ENCODE assay signal across 21 mouse cellular contexts in the genomic region with DNA sequence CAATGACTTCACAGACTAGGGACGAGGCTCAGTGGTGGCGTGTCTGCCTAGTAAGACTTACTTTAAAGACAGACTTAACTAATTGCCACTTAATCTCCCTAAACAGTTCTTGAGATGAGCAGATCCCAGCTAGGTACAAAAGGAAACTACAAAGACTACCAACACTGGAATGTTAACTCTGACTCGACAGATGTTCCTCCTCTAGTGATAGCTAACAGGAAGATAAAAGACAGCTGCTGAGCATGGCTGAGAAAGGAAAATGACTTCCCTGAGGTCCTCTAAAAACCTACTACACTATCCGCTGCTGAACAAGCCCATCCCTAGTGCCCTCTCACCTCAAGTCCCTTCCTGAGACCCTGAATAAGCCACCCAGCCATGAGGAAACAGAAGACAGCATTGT. TPM values are rescaled to one million over a fixed set of nuclear protein-coding genes. Genes with fewer than 3 reads are reported as not detected.
DNase-seq lines count a peak whose midpoint lies in the region; ATAC-seq and TF ChIP-seq lines count a peak whose summit lies in the region.
"Had no signal": no experiment of that assay in that cellular context is flagged by ENCODE, and none has a peak within 500 bp of the region (broad histone marks: within the 10 kb centered on the region; RNA-seq: fewer than 3 reads in every experiment).

No protein-coding gene starts in this region.

- ATAC-seq in forebrain, embryonic 15.5 days (replicated peaks): no peak
- no peak for ATAC-seq in forebrain, embryonic 12.5 days (ENCODE audit: low FRiP score)
- no peak for ATAC-seq in kidney, postnatal 0 days (replicated peaks; ENCODE audit: low FRiP score, low read depth)
- ATAC-seq in neural tube, embryonic 12.5 days (ENCODE audit: low FRiP score, low read depth): no peak
- ATAC-seq: forebrain, postnatal 0 days; midbrain, embryonic 16.5 days had no signal

- H3K4me1 ChIP-seq in forebrain, embryonic 15.5 days: peaks cover 39% of the 10 kb centered on the region
- peaks cover 31% of the 10 kb centered on the region for H3K4me1 ChIP-seq in forebrain, embryonic 12.5 days
- H3K4me1 ChIP-seq in kidney, postnatal 0 days (replicated peaks; ENCODE audit: insufficient read depth, low read length): peaks cover 37% of the 10 kb centered on the region
- peaks cover 38% of the 10 kb centered on the region for H3K4me1 ChIP-seq in neural tube, embryonic 12.5 days
- H3K4me1 ChIP-seq in small intestine, adult 2 months (ENCODE audit: control insufficient read depth, insufficient read depth, insufficient read length, low read length): peaks cover 25% of the 10 kb centered on the region; the same call in 1 of the 2 replicates

- 80% methylated on average over 4 of the region's 4 CpGs for WGBS in forebrain, embryonic 15.5 days
- WGBS in forebrain, embryonic 12.5 days: 78% methylated on average over 4 of the region's 4 CpGs
- 26% methylated on average over 4 of the region's 4 CpGs for WGBS in kidney, postnatal 0 days
- 30% methylated on average over 4 of the region's 4 CpGs for WGBS in neural tube, embryonic 12.5 days
- WGBS in small intestine, adult 2 months: 31% methylated on average over 4 of the region's 4 CpGs

- TF ChIP-seq POLR2A in small intestine, adult 2 months (IDR thresholded peaks at IDR 0.05; ENCODE audit: low read depth, low read length): no peak

- no peak overlapping the region for H3K4me3 ChIP-seq in forebrain, embryonic 15.5 days
- no peak overlapping the region for H3K4me3 ChIP-seq in forebrain, embryonic 12.5 days (replicated peaks)
- no peak overlapping the region for H3K4me3 ChIP-seq in kidney, postnatal 0 days (replicated peaks; ENCODE audit: low read depth, low read length)
- no peak overlapping the region for H3K4me3 ChIP-seq in neural tube, embryonic 12.5 days
- H3K4me3 ChIP-seq in small intestine, adult 2 months (ENCODE audit: low read depth, low read length): no peak overlapping the region

- 0 out of 2 replicates have a peak overlapping the region, but pooled peaks have one; percentile 11 for H3K9ac ChIP-seq in forebrain, embryonic 15.5 days (replicated peaks)
- H3K9ac ChIP-seq in forebrain, embryonic 12.5 days: no peak overlapping the region
- peak overlapping the region; percentile 37; the same call in 1 of the 2 replicates for H3K9ac ChIP-seq in kidney, postnatal 0 days (ENCODE audit: low read depth, low read length)
- no peak overlapping the region for H3K9ac ChIP-seq in neural tube, embryonic 12.5 days
- H3K9ac ChIP-seq: forebrain, postnatal 0 days; liver, embryonic 14.5 days had no signal

- no peak overlapping the region for H3K27ac ChIP-seq in forebrain, embryonic 15.5 days (replicated peaks)
- no peak overlapping the region for H3K27ac ChIP-seq in forebrain, embryonic 12.5 days
- H3K27ac ChIP-seq in kidney, postnatal 0 days: peak overlapping the region; percentile 71; the same call in 1 of the 2 replicates
- H3K27ac ChIP-seq in neural tube, embryonic 12.5 days: no peak overlapping the region
- H3K27ac ChIP-seq in small intestine, adult 2 months (ENCODE audit: insufficient read depth, low read depth, low read length): peak overlapping the region; percentile 71
- H3K27ac ChIP-seq: liver, embryonic 14.5 days had no signal

- peak; percentile 70 for DNase-seq in kidney, postnatal 0 days (ENCODE audit: low spot score)
- DNase-seq in kidney, postnatal 14 days: no peak
- no peak for DNase-seq in neural tube, embryonic 10.5 days (ENCODE audit: extremely low spot score, low spot score)
- no peak for DNase-seq in urinary bladder, postnatal 14 days (ENCODE audit: low spot score)
- DNase-seq: adrenal gland, adult 8-10 months; cerebellum, adult 11 months; cerebellum, postnatal 25 days; forebrain, postnatal 0 days; kidney, adult 2 months; left cerebral cortex, postnatal 4 days; right cerebral cortex, postnatal 25 days; thymus, adult 2 months had no signal

- H3K4me2 ChIP-seq in forebrain, embryonic 15.5 days (replicated peaks): no peak overlapping the region
- H3K4me2 ChIP-seq in forebrain, embryonic 12.5 days: no peak overlapping the region
- H3K4me2 ChIP-seq in kidney, postnatal 0 days (ENCODE audit: low read length): peak overlapping the region; percentile 32
- H3K4me2 ChIP-seq in neural tube, embryonic 12.5 days (replicated peaks): peak overlapping the region; percentile 19

- H3K36me3 ChIP-seq in forebrain, embryonic 15.5 days: peaks cover 12% of the 10 kb centered on the region
- H3K36me3 ChIP-seq in forebrain, embryonic 12.5 days (replicated peaks): peaks cover 25% of the 10 kb centered on the region
- 0 out of 2 replicates have a peak, but pooled peaks cover 12% of the 10 kb centered on the region for H3K36me3 ChIP-seq in kidney, postnatal 0 days (ENCODE audit: insufficient read depth, low read length)
- H3K36me3 ChIP-seq in neural tube, embryonic 12.5 days: peaks cover 12% of the 10 kb centered on the region
- H3K36me3 ChIP-seq in small intestine, adult 2 months (ENCODE audit: control insufficient read depth, insufficient read depth, low read length): peaks cover 19% of the 10 kb centered on the region

- no peaks in the 10 kb centered on the region for H3K9me3 ChIP-seq in forebrain, embryonic 15.5 days
- no peaks in the 10 kb centered on the region for H3K9me3 ChIP-seq in forebrain, embryonic 12.5 days
- H3K9me3 ChIP-seq in kidney, postnatal 0 days (replicated peaks; ENCODE audit: low read length): no peaks in the 10 kb centered on the region
- no peaks in the 10 kb centered on the region for H3K9me3 ChIP-seq in neural tube, embryonic 12.5 days

- TF ChIP-seq CTCF in kidney, postnatal 0 days (IDR thresholded peaks at IDR 0.05; ENCODE audit: low read depth): no peak
- TF ChIP-seq CTCF in small intestine, adult 2 months (IDR thresholded peaks at IDR 0.05; ENCODE audit: extremely low read depth, insufficient read length, insufficient replicate concordance, low read depth, low read length): no peak

- H3K27me3 ChIP-seq in forebrain, embryonic 15.5 days: no peaks in the 10 kb centered on the region
- no peaks in the 10 kb centered on the region for H3K27me3 ChIP-seq in forebrain, embryonic 12.5 days
- H3K27me3 ChIP-seq in kidney, postnatal 0 days (ENCODE audit: insufficient read depth, low read length): no peaks in the 10 kb centered on the region
- H3K27me3 ChIP-seq in neural tube, embryonic 12.5 days (replicated peaks): no peaks in the 10 kb centered on the region
- no peaks in the 10 kb centered on the region for H3K27me3 ChIP-seq in small intestine, adult 2 months (ENCODE audit: control insufficient read depth, insufficient read depth, low read length)
- H3K27me3 ChIP-seq: CH12.LX had no signal

RNA-seq across cellular contexts. Expression of a gene that starts 3.8 kb away (rescaled TPM):
- 286 and 291 TPM in 2 replicates for polyA plus RNA-seq in forebrain, embryonic 15.5 days (2015; fragmentation: Nextera tagmentation; extraction: Ambion mirVana)
- 234 and 241 TPM in 2 replicates for polyA plus RNA-seq in forebrain, embryonic 12.5 days (2016; fragmentation: Nextera tagmentation; extraction: Ambion mirVana)
- 544 and 545 TPM in 2 replicates for polyA plus RNA-seq in kidney, postnatal 0 days (2015; fragmentation: Nextera tagmentation; extraction: Ambion mirVana)
- 270 and 281 TPM in 2 replicates for polyA plus RNA-seq in neural tube, embryonic 12.5 days (2016; fragmentation: Nextera tagmentation; extraction: Ambion mirVana)
- 561 and 627 TPM in 2 replicates for polyA plus RNA-seq in small intestine, adult 2 months (2012; rRNA removed)

RNA-seq across cellular contexts. Expression of a gene that starts 3.9 kb away (rescaled TPM):
- 47.7 and 53.9 TPM in 2 replicates for polyA plus RNA-seq in forebrain, embryonic 15.5 days (2015; fragmentation: Nextera tagmentation; extraction: Ambion mirVana)
- polyA plus RNA-seq in forebrain, embryonic 12.5 days (2016; fragmentation: Nextera tagmentation; extraction: Ambion mirVana): 46.3 and 48.5 TPM in 2 replicates
- 80.9 and 84.4 TPM in 2 replicates for polyA plus RNA-seq in kidney, postnatal 0 days (2015; fragmentation: Nextera tagmentation; extraction: Ambion mirVana)
- 45.1 and 48.7 TPM in 2 replicates for polyA plus RNA-seq in neural tube, embryonic 12.5 days (2016; fragmentation: Nextera tagmentation; extraction: Ambion mirVana)
- polyA plus RNA-seq in small intestine, adult 2 months (2012; rRNA removed): 35.2 and 53.6 TPM in 2 replicates

RNA-seq across cellular contexts. Expression of a gene that starts 34.6 kb away (rescaled TPM):
- not detected in 2 replicates for polyA plus RNA-seq in forebrain, embryonic 15.5 days (2015; fragmentation: Nextera tagmentation; extraction: Ambion mirVana)
- not detected in 2 replicates for polyA plus RNA-seq in forebrain, embryonic 12.5 days (2016; fragmentation: Nextera tagmentation; extraction: Ambion mirVana)
- polyA plus RNA-seq in kidney, postnatal 0 days (2015; fragmentation: Nextera tagmentation; extraction: Ambion mirVana): 0.03 TPM in 1 of 2 replicates, not detected in the other
- polyA plus RNA-seq in neural tube, embryonic 12.5 days (2016; fragmentation: Nextera tagmentation; extraction: Ambion mirVana): not detected in 2 replicates
- polyA plus RNA-seq in small intestine, adult 2 months (2012; rRNA removed): not detected in 2 replicates
- polyA plus RNA-seq: forebrain, postnatal 0 days; gonadal fat pad, adult 2 months; kidney, adult 2 months; liver, embryonic 14.5 days; midbrain, embryonic 16.5 days; thymus, adult 2 months; urinary bladder, adult 2 months had no signal

Comparison
In these comparisons a context has a peak if more than half of its experiments do, and no peak if none do; other contexts are left out.
1. H3K9ac ChIP-seq: peak in forebrain, embryonic 15.5 days (single experiment) and kidney, postnatal 0 days (single experiment); none in forebrain, embryonic 12.5 days (single experiment) and neural tube, embryonic 12.5 days (single experiment).
2. H3K27ac ChIP-seq: peak in kidney, postnatal 0 days (single experiment) and small intestine, adult 2 months (single experiment); none in forebrain, embryonic 15.5 days (single experiment), forebrain, embryonic 12.5 days (single experiment) and neural tube, embryonic 12.5 days (single experiment).
3. H3K4me2 ChIP-seq: peak in kidney, postnatal 0 days (single experiment) and neural tube, embryonic 12.5 days (single experiment); none in forebrain, embryonic 15.5 days (single experiment) and forebrain, embryonic 12.5 days (single experiment).